Mouse (Mus musculus): ENCODE data around the gene Bscl2.
"Not testable (repeated sequence)": the region's sequence is repeated elsewhere in the genome, so short reads cannot be mapped to it uniquely, and the experiment has no call there.

DNA sequence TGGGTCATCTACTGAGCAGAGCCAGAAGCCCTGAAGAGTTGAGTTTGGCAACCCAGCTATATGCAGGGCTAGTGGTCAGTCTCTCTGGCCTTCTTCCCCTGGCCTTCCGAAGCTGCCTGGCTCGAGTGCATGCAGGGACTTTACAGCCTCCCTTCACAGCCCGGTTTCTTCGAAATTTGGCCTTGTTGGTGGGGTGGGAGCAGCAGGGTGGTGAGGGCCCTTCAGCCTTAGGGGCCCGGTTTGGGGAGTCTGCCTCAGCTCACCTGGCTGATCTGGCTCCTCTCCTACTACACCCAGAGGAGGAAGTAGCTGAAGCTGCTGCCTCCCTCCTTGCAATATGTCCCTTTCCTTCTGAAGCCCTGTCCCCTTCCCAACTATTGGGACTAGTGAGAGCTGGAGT is 59.0 kb downstream of the Bscl2 start:
- TF ChIP-seq CTCF (conservative IDR thresholded peaks at IDR 0.05; ENCODE audit: insufficient read depth, insufficient read length, low read depth, low read length); POLR2A (IDR thresholded peaks at IDR 0.05; ENCODE audit: low read depth, low read length): not testable (repeated sequence)
